Mouse (Mus musculus) adrenal gland, postnatal 4 days (tissue): ENCODE measurements around the gene Rnf183. TPM values are rescaled to one million over a fixed set of nuclear protein-coding genes. Genes with fewer than 3 reads are reported as not detected.

Source experiments
- DNase-seq, 2 experiments: peaks; one replicate each; pipeline ENCODE4 v3.0.0; 2021 to 2022; ENCODE audit warnings: low spot score in 2 of 2, mixed read lengths in 2 of 2
- total RNA-seq, 2 experiments: library from RNA; stranded (reverse); gene quantifications; 2 replicates each; pipeline ENCODE4 v1.2.3; 2021

The Rnf183 gene
- total RNA-seq, 2 experiments from 2014 or later = 0.42 TPM; not detected in 1

- DNase-seq = no peak
These were observed 50.9 kb downstream of the Rnf183 start for GRCm38 (mm10) chr4:62384159-62384558.

GRCm38 (mm10) chr4:62383752-62384151 lies 51.3 kb downstream of the Rnf183 start:
- DNase-seq = no peak

GRCm38 (mm10) chr4:62383207-62383606 lies 51.8 kb downstream of the Rnf183 start:
- DNase-seq = no peak

GRCm38 (mm10) chr4:62379724-62380381 lies 55.2 kb downstream of the Rnf183 start:
- no peak for DNase-seq

Other genes starting within 250 kb of the Rnf183 start
- 10 to 100 TPM; 11.3 to 12.3 TPM for gene Zfp37, start 204.2 kb downstream of the Rnf183 start, total RNA-seq
- 10 to 100 TPM; 26.3 to 27.6 TPM for gene Slc31a2, start 172.7 kb downstream of the Rnf183 start, total RNA-seq
- 10 to 100 TPM; 45.1 to 50.9 TPM for gene Fkbp15, start 74.7 kb downstream of the Rnf183 start, total RNA-seq
- 10 to 100 TPM; 79.7 to 82.3 TPM for gene Slc31a1, start 74.5 kb downstream of the Rnf183 start, total RNA-seq
- 100 to 1,000 TPM in 1 of 2 experiments, 10 to 100 TPM in 1; 94.2 to 102 TPM for gene Cdc26, start 26.6 kb downstream of the Rnf183 start, total RNA-seq
- 10 to 100 TPM; 26.0 to 27.6 TPM for gene Prpf4, start 26.5 kb downstream of the Rnf183 start, total RNA-seq
- 1 to 10 TPM; 6.4 to 7.7 TPM for gene Wdr31, start 35.6 kb upstream of the Rnf183 start, total RNA-seq
- gene Bspry, start 44.8 kb upstream of the Rnf183 start, total RNA-seq = 1 to 10 TPM; 2.7 to 4.6 TPM
- gene Hdhd3, start 68.2 kb upstream of the Rnf183 start, total RNA-seq = 10 to 100 TPM; 14.3 to 14.7 TPM
- gene Alad, start 84.7 kb upstream of the Rnf183 start, total RNA-seq = 100 to 1,000 TPM; 108 to 110 TPM
- 10 to 100 TPM; 60.4 to 64.4 TPM for gene Pole3, start 89.8 kb upstream of the Rnf183 start, total RNA-seq
- gene 4933430I17Rik, start 90.1 kb upstream of the Rnf183 start, total RNA-seq = under 1 TPM; 0.62 to 0.87 TPM
- 10 to 100 TPM; 45.4 to 45.5 TPM for gene Rgs3, start 124.6 kb upstream of the Rnf183 start, total RNA-seq